Mouse (Mus musculus) monocyte, adult 2 months (primary cell): ENCODE results near the gene Fbxo4.

ENCODE experiments used
- DNase-seq, 2 experiments: peaks; one replicate each; pipeline ENCODE4 v3.0.0; 2022; ENCODE audit warnings: low spot score in 2 of 2, low read depth in 1 of 2

Gene Fbxo4

GRCm38 (mm10) chr15:3979061-3979848 lies at the start of gene Fbxo4:
Gene Fbxo4 (minus strand): TSS chr15:3979573.
- DNase-seq = peak; percentile 82 to 88

GRCm38 (mm10) chr15:4028960-4029359 lies 49.6 kb upstream of the Fbxo4 start:
- no peak for DNase-seq

GRCm38 (mm10) chr15:4028411-4028700 lies 49.0 kb upstream of the Fbxo4 start:
- no peak for DNase-seq

GRCm38 (mm10) chr15:4027671-4028410 lies 48.5 kb upstream of the Fbxo4 start:
- DNase-seq = no peak

- DNase-seq = peak; percentile 65 to 79
Measured at GRCm38 (mm10) chr15:4026831-4027584, 47.6 kb upstream of the Fbxo4 start.

GRCm38 (mm10) chr15:4026231-4026773 lies 46.9 kb upstream of the Fbxo4 start, which contains the start of gene Oxct1:
Gene Oxct1 (plus strand): TSS chr15:4026383.
- peak; percentile 55 to 75 for DNase-seq

GRCm38 (mm10) chr15:4025508-4025904 lies 46.1 kb upstream of the Fbxo4 start:
- DNase-seq = no peak

GRCm38 (mm10) chr15:4024726-4025507 lies 45.5 kb upstream of the Fbxo4 start:
- DNase-seq = no peak

GRCm38 (mm10) chr15:4023747-4024146 lies 44.4 kb upstream of the Fbxo4 start:
- no peak for DNase-seq

- DNase-seq = no peak
Measured at GRCm38 (mm10) chr15:4020711-4021110, 41.3 kb upstream of the Fbxo4 start.

- DNase-seq = no peak
Measured at GRCm38 (mm10) chr15:4013873-4014272, 34.5 kb upstream of the Fbxo4 start.

- no peak for DNase-seq
Measured at GRCm38 (mm10) chr15:4000536-4000935, 21.2 kb upstream of the Fbxo4 start.

- DNase-seq = no peak
Measured at GRCm38 (mm10) chr15:3999144-3999543, 19.8 kb upstream of the Fbxo4 start.

GRCm38 (mm10) chr15:3996267-3997010 lies 17.1 kb upstream of the Fbxo4 start:
- DNase-seq = no peak

GRCm38 (mm10) chr15:3995448-3996266 lies 16.3 kb upstream of the Fbxo4 start, which contains the start of gene AW549877:
Gene AW549877 (minus strand): TSS chr15:3995744.
- peak; percentile 97 to 99 for DNase-seq

GRCm38 (mm10) chr15:3994852-3995447 lies 15.6 kb upstream of the Fbxo4 start:
- no peak for DNase-seq

- DNase-seq = peak in 1 of 2 experiments; percentile 17
Measured at GRCm38 (mm10) chr15:3987981-3988380, 8.6 kb upstream of the Fbxo4 start.

GRCm38 (mm10) chr15:3984876-3985275 lies 5.5 kb upstream of the Fbxo4 start:
- no peak for DNase-seq

GRCm38 (mm10) chr15:3982732-3983131 lies 3.4 kb upstream of the Fbxo4 start:
- no peak for DNase-seq
